Mouse (Mus musculus): ENCODE data around the gene Traf7.
A peak's percentile ranks its signal among the peaks of the same experiment; 100 is the strongest.

The Traf7 gene

DNA sequence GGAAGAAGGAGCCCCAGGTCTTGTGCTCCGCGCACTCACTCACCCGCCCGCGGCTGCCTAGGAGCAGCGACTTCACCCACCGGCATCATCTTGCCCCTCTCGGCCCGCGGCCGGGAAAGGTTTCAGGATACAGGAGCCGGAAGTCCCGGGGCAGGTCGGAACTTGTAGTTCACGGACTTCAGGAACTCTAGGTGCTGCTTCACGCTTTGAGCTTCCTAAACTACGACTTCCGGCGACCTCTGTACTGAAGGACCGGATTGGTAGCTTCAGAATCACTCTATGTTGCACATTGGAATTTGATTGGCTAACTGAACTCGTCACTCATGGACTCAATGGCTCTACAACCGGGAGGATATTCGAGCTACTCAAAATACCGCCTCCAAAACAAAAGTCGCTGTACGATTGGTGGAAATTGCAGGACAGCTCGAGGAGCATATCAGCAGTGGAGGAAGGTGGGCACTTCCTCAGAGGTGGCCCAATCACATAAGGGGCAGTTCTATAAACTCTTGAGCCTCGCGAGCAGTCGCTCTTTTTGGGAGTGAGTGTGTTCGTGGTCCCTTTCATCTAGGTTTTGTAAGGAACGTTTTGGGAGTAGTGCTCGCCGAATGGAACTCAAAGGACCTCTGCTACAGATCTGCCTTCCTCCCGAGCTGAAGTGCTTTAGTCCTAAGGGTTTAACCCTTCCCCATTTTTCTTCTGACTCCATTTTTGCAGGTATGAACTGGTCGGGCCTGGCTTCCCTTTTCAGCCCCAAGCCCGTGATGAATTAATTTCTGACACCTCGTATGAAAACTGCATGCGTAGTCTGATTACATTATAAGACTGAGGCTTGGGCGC lies at the start of gene Traf7:
TSS of gene Traf7 (minus strand) at position 216 of the 837 bp plus-strand sequence.
- peak; percentile 87 for DNase-seq

DNA sequence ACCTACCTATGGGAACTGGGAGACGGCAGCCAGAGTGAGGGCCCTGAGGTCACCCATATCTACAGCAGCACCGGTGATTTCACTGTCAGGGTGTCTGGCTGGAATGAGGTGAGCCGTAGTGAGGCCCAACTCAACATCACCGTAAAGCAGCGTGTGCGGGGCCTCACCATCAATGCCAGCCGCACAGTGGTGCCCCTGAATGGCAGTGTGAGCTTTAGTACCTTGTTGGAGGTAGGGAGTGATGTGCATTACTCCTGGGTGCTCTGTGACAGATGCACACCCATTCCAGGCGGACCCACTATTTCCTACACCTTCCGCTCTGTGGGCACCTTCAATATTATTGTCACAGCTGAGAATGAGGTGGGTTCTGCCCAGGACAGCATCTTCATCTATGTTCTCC lies 46.1 kb upstream of the Traf7 start:
- DNase-seq = no peak

DNA sequence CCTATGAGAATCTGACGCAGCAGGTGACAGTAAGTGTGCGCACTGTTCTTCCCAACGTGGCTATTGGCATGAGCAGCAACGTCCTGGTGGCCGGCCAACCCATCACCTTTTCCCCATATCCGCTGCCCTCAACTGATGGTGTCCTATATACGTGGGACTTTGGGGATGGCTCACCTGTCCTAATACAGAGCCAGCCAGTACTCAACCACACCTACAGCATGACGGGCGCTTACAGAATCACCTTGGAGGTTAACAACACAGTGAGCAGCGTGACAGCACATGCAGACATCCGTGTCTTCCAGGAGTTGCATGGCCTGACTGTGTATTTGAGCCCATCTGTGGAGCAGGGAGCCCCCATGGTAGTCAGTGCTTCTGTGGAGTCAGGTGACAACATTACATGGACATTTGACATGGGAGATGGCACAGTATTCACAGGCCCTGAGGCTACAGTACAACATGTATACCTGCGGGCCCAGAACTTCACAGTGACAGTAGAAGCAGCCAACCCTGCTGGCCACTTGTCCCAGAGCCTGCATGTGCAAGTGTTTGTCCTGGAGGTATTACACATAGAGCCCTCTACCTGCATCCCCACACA lies 45.0 kb upstream of the Traf7 start:
- DNase-seq = no peak

DNA sequence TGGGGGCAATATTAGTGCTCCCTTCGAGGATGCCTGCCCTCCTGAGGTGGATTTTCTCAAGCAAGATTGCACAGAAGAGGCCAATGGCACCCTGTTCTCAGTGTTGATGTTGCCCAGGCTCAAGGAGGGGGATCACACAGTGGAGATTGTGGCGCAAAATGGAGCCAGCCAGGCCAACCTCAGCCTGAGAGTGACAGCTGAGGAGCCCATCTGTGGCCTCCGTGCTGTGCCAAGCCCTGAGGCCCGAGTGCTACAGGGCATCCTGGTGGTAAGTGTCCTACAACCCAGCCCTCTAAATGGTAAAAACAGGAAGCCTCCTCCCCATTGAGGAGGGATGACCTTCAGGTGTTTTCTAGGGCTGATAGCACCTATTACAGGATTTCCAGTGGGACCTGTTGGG lies 42.1 kb upstream of the Traf7 start:
- no peak for DNase-seq

DNA sequence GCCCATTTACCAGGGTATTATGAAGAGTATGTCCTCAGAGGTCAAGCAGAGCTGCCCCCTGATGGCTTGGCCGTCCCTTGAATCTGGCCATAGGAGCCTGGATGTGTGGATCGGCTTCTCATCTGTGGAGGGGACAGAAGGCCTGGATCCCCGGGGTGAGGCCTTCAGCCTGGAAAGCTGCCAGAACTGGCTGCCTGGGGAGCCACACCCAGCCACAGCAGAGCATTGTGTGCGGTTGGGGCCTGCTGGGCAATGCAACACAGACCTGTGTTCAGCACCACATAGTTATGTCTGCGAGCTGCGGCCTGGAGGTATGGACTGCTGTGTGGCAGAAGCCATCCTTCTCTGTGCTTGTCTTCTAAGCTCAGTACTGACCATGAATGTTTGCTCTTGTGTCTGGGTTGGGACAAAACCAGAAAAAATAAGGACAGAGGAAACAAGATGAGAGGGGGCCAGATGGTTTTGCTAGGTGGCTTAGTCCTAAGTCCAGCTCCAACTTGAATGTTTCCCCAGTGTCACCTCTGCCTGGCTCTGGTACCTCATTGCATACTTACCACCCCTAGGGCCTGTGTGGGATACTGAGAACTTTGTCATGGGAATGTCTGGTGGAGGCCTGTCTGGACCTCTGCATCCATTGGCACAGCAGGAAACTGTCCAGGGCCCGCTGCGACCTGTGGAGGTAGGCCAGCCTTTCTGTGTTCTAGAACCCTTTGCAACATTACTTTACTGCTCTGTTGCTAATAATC lies 39.5 kb upstream of the Traf7 start:
- no peak for DNase-seq

DNA sequence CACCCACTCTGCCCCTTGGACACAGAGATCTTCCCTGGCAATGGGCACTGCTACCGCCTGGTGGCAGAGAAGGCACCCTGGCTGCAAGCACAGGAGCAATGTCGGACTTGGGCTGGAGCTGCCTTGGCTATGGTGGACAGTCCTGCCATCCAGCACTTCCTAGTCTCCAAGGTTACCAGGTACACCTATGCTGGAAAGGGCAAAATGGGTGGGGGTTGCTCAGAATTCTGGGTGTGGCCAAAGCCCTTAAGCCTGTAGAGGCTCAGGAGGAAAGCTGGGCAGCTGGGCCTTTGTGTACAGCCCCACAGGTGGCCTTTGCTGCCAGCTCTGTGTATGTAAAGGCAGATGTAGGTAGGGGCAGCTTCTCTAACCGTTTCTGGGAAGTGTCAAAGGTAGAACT lies 38.1 kb upstream of the Traf7 start:
- no peak for DNase-seq

DNA sequence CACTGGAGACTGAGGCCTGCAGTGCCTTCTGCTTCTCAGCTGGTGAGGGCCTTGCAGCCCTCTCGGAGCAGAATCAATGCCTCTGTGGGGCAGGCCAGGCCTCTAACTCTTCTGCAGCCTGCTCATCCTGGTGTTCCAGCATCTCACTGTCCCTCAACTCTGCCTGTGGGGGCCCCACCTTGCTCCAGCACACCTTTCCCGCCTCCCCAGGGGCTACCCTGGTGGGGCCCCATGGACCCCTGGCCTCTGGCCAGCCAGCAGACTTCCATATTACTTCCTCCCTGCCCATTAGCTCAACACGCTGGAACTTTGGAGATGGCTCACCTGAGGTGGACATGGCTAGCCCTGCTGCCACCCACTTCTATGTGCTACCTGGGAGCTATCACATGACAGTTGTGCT lies 37.4 kb upstream of the Traf7 start:
- no peak for DNase-seq

DNA sequence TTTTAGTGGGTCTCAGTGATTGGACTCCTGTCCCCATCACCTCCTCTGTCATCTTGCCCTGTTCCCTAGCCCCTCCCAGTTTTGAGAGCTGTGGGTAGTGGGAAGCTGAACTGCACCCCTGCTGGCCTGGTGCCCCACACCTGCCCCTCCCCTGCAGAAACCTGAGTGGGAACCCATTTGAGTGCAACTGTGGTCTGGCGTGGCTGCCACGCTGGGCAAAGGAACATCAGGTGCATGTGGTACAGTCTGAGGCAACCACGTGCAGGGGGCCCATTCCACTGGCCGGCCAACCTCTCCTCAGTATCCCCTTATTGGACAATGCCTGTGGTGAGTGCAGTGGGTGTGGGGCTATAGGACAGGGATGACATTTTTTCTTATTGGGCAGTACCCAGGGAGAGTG lies 36.7 kb upstream of the Traf7 start:
- no peak for DNase-seq

DNA sequence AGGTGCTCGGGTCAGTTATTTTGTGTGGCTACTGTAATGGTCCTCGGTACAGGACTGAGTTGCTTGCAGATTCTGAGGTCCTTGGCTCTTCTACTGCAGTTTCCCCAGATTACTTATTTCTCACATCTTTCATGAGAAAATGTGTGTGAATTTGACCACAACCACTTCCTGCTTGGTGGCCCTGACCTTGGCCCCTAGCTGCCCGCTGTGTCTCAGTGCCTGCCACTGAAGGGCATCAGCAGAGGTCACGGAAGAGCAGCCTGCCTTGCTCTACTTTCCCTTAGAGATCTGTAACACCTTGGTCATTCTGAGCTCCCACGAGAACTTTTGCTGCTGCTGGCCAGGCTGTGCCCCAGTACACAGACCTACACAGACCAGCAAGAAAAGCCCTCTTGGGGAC lies 35.9 kb upstream of the Traf7 start:
- no peak for DNase-seq

DNA sequence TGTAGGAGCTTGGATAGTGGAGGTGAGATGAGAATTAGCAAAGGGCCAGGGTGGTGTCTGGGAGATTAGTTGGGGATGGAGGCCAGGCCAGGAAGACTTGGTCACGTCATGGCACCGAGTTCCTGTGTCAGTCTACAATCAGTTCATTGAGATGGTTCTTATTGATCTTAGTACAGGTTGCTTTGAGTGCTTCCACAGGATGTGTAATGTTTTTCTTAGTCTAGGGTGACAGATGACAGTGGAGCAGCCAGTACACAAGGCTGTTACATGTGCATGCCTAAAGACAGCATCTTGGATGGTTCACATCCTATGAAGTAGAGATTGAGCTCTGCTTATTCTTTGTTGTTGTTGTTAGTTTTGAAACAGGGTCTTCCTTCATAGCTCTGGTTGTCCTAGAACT lies 33.9 kb upstream of the Traf7 start:
- no peak for DNase-seq

DNA sequence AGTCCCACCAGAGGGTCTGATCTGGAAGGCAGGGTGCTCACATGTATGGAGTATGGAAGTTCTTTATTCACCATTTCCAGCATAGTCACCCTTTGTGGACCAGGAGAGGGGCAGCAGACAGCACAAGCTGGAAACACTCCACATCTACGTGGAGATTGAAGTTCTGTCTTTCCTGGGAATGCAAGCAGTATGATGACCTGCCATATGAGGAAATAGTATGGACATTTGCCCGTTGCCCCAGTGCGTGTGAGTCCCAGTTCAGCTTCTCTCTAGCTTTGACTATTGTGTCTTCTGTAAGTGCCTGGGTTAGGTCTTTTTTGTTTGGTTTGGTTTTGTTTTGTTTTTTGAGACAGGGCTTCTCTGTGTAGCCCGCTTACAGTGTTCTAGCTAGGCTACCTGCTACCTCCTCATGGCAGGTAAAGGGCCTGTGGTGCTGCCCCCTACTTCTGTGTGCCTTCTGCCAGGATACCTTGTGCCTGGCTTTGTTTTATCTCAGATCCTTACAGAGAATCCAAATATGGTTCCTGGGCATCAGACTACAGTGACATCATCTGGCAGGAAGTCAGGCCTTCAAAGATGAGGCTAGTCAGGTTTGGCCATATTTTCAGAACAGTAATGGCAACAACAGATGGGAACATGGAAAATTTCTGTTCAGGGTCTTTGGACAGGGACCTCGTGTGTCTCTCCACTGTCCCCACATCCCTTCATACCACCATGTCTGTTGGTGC lies 32.7 kb upstream of the Traf7 start:
- no peak for DNase-seq

DNA sequence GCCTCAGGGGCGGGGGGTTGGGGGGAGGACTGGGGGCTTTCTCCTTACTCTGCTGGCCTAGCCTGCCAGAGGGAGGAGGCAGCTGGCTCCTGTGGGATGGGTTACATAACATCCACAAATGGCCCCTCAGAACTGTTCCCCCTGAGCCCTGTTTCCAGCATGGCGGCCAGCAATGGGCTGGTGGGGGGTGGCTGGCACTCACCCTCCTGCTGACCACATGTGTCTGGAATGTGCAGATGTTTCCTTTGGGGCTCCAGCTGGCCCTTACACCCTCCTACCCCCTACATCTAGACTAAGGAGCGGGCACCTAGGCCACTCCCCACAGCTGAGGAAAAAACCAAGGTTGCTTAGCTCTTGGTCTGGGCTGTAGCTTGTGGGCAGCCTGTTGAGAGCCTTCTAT lies 31.4 kb upstream of the Traf7 start:
- DNase-seq = no peak

DNA sequence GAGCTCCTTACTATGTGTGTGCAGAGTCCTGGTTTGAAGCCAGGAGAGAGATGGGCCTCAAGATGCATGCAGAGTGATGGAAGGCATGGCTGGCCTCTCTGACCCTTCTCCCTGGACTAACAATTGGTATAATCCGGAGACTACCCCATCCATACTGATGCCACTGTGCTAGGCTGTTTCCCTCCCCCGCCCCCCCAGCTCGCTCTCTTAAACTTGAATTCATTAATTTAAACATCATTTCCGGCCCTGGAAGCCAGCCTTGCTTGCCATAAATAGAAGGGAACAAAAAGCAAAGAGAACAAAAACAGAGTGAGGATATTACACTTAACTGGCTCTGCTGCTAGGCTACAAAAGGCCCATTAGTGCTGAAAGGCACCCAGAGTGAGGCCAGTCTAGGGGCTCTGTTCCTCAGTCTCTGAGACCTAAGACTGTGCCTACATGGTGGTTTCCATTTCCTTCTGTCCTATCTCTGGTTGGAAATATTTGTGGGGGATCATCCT lies 30.9 kb upstream of the Traf7 start:
- DNase-seq = no peak

DNA sequence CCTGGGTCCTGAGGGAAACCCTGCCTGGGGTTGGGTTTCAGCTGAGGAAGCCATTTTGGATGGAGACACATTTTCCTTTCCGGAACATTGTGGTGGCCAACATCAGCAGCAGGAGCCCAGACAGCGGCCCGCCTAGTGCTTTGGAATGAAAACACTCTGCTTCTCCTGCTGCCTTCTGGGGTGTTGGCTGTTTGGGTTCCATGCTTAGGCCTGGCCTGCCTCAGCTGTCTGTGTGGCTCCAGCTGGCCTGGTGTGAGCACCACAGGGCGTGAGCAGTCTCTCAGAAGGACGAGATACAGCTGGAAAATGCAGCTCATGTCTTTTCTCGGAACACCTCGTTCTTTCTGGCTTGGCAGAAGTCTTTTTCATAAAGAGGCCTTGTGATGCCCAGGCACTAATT lies 29.4 kb upstream of the Traf7 start:
- no peak for DNase-seq

DNA sequence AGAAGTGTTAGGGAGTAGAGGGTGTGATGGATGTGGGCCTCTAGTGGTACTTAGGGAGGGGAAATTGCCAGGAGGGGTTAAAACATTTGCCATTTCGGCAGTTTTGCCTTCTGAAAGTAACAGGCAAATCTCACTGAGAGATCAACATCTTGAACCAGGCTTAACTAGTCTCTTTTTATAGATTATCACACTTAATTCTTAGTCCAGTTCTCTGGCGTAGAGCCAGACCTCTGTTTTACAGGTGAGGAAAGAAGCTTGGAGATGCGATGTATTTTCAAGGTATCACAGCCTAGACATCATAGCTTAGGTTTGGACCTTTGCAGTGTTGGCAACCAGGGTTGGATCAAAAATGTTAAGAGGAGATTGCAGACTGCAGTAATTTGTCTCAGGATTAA lies 23.3 kb upstream of the Traf7 start:
- DNase-seq = no peak

DNA sequence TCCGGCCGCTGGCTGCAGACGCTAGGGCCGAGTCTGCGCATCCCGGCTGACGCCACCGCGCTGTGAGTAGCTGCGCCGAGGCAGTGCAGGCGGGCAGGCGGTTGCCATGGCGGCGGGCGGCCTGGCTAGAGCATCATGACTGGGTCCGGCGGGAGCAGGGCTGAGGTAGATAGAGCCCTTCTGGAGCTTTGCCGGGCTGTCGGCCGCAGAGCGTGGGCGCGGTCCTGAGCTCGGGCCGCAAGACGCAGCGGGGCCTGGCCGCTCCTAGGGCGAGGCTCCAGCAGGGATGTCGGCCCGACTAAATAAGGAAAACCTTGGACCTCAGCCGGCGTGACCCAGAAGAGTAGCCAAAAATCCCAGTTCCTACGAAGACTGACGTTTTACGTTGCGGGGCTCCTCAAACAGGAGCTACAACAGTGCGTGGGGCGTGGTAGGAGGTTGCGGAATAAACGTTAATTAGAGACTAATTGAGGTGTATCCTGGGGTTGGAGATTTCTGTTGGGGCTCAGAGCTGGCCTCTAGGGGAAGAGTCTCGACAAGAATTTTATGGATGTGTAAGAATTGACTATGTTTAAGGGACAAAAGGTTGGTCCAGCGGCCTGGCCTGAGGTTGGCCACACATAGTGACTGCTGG lies 22.8 kb upstream of the Traf7 start:
- DNase-seq = peak; percentile 76

DNA sequence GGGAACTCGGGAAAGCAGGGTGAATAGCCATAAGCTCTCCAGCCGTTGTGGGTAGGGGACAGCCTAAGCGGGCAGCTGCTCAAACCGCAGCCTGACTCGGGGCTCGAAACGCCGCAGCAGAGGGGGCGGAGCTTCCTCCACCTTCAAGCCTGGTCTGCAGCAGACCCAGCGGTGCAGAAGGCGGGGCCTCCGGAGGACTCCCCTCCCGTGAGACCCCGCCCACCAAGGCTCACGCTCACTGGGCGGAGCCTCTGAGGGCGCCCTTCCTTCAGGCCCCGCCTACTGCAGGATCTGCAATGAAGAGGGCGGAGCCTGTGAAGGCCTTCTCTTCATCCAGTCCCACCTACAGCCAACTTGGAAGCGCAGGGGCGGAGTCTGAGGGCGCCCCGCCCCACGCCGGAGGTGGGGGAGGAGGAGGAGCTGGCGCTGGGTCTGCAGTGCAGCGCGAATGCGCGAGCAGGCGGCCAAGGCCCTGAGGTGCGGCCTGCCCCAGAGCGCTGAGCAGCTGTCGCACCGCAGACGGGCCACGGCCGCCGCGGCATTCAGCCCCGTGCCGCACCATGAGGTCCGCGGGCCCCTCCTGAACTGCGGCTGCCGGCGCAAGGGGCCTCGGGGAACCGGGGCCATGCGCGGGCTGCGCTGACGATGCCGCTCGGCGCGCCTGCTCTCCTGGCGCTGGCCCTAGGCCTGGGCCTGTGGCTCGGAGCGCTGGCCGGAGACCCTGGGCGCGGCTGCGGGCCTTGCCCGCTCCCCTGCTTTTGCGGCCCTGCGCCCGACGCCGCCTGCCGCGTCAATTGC lies 22.1 kb upstream of the Traf7 start, which contains the start of gene Pkd1:
TSS of gene Pkd1 (plus strand) at position 217 of the 798 bp plus-strand sequence.
- DNase-seq = peak; percentile 99

DNA sequence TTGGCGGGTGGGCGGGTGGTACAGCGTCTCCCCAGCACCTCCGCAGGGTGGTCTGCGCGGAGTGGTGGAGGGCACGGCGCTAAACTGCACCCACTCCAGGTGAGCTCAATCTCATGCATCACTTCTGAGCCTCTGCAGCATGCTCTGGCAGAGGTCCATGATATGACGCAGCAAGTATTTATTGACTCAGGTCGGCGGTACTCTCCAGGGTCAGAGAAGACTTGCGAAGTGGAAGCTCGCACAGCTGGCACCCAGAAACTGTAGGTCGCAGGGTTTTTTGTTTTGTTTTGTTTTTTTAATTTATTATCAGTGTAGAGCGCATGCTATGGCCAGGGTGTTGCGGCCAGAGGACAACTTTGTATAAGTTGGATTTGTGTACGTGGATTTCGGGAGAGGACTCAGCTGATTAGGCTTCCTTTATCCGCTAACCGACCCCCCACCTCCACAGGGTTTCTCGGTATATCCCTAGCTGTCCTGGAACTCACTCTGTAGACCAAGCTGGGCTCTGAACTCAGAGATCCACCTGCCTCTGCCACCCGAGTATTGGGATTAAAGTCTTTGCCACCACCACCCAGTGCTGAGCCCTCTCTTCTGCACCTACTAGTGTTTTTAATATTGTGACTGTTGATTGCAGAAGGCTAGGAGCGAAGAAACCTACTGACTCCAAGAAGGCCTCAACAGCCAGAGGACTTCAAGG lies 21.3 kb upstream of the Traf7 start:
- peak; percentile 51 for DNase-seq

DNA sequence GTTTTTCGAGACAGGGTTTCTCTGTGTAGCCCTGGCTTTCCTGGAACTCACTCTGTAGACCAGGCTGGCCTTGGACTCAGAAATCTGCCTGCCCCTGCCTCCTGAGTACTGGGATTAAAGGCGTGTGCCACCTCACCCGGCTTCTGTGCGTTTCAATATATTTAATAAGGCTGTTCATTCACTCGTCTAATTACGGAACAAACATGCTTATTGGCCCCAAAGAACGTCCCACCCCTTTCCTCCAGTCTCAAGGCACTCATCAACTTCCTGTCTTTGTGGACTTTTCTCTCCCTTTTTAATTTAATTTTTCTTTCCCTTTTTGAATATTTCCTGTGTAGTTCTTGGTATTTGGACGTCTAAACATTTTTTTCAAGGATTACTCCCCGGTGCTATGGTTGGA lies 20.7 kb upstream of the Traf7 start:
- peak; percentile 44 for DNase-seq

DNA sequence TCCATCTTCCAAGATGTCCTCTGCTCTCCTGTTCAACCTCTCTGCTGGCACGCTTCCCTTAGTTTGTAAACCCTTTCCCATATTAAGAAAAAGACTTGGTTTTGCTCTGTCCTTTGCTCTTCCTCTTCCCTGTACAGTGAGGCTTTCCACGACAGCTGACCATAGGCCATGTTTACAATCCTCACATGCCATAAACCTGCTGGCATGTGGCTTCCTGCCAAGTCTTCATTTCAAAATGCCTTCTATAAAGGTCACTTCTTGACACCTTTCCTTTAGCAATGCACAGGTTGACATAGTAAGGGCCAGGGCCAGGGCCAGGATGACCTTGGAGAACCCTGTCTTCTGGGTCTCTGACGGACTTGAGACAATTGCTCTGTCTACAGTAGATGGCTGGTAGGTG lies 18.5 kb upstream of the Traf7 start:
- no peak for DNase-seq

DNA sequence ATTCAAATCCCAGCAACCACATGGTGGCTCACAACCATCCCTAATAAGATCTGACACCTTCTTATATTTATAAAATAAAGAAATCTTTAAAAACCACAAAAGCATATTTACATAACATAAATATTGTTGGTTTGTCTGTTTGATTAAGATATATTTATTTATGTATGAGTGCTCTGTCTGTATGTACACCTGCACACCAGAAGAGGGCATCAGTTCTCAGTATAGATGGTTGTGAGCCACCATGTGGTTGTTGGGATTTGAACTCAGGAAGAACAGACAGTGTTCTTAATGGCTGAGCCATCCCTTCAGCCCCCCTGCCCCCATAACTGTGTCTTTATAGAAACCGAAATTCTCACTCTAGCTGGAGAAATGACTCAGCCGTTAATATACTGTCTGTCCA lies 17.5 kb upstream of the Traf7 start:
- no peak for DNase-seq
